Mouse (Mus musculus): ENCODE measurements around the gene Cebpb. TPM values are rescaled to one million over a fixed set of nuclear protein-coding genes. Genes with fewer than 3 reads are reported as not detected.

The Cebpb gene
- polyA plus RNA-seq, 1 experiment from 2014 or later: 0.92 TPM

Small RNA genes lying within 50 kb of the gene (microRNA-seq; reads per million reads assigned to microRNA genes)
- not detected for gene Gm22355

Other genes starting within 250 kb of the Cebpb start
- 68.7 and 73.3 TPM in 2 replicates for gene Rnf114, start 196.3 kb upstream of the Cebpb start, polyA plus RNA-seq (2015; fragmentation: Nextera tagmentation; extraction: Ambion mirVana)
- gene Spata2, start 196.0 kb upstream of the Cebpb start, polyA plus RNA-seq (2015; fragmentation: Nextera tagmentation; extraction: Ambion mirVana): 13.8 and 15.9 TPM in 2 replicates
- 15.5 and 15.9 TPM in 2 replicates for gene Snai1, start 150.7 kb upstream of the Cebpb start, polyA plus RNA-seq (2015; fragmentation: Nextera tagmentation; extraction: Ambion mirVana)
- gene Ube2v1, start 56.8 kb upstream of the Cebpb start, polyA plus RNA-seq (2015; fragmentation: Nextera tagmentation; extraction: Ambion mirVana): 267 and 298 TPM in 2 replicates
- gene Gm20431, start 27.4 kb upstream of the Cebpb start, polyA plus RNA-seq (2015; fragmentation: Nextera tagmentation; extraction: Ambion mirVana): 9.2 TPM in 1 of 2 replicates, not detected in the other
- gene Tmem189, start 907 bp downstream of the Cebpb start, polyA plus RNA-seq (2015; fragmentation: Nextera tagmentation; extraction: Ambion mirVana): 35.7 and 36.8 TPM in 2 replicates
- 49.5 and 51.3 TPM in 2 replicates for gene Ptpn1, start 243.1 kb downstream of the Cebpb start, polyA plus RNA-seq (2015; fragmentation: Nextera tagmentation; extraction: Ambion mirVana)